Mouse (Mus musculus): ENCODE results near the gene Bbs2. TPM values are rescaled to one million over a fixed set of nuclear protein-coding genes. Genes with fewer than 3 reads are reported as not detected.
"Not testable (repeated sequence)": the region's sequence is repeated elsewhere in the genome, so short reads cannot be mapped to it uniquely, and the experiment has no call there.

Bbs2 gene
- 10 to 100 TPM; 13.0 to 17.4 TPM for total RNA-seq (2021)
- long read RNA-seq, experiment 1, transcript Bbs2-201 (17 exons, 3,064 nt): major isoform, 5 of 9 reads
- long read RNA-seq, experiment 1, partial matches to known transcripts: 2 of 9 reads
- long read RNA-seq, experiment 1, other reads (novel, unspliced or antisense): 2 of 9 reads
- long read RNA-seq, experiment 2, transcript Bbs2-201 (17 exons, 3,064 nt): major isoform, 6 of 6 reads
- long read RNA-seq, experiment 2, partial matches to known transcripts: 0 of 6 reads
- long read RNA-seq, experiment 2, other reads (novel, unspliced or antisense): 0 of 6 reads

DNA sequence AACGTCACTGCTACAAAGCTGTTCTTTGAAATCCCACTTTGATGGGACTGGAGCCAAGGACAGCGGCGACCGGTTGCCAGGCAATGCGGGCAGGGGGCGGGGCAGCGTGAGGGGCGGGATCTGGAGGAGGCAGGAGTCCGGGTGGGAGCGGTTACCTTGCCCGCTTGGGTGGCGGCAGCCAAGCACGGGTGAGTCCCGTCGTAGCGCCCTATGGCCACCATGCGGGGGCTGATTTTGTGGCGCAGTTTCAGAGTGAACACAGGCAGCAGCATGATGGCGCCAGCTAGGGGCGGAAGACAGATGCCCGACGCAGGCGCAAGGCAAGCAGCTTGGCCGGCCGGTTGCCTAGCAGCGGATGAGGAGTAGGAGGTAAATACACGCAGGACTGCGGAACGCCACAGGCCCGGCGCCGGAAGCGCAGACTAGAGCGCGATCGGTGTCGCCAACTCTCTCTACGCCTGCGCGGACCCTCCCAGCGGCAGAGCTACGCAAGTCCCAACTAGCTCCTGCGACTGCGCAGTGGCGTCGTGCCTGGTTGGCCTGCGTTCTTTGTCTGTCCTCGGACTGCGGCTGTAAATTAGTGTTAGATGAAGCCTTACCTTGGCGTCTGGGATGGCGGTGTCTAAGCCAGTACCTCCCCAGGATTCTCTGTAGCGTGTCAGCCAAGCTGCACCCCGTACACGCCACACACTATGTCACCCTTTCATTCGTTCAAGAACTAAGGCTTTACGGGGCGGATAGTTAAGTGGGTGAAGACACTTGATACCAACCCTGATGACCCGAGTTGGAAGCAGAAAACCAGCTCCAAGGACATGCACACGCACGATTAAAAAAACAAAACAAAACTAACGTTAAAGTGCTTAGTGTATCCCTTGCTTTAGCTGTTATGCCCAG is at the start of gene Bbs2:
Gene Bbs2 (minus strand): TSS at position 848 of the 894 bp plus-strand sequence.
- DNase-seq: peak; percentile 99

DNA sequence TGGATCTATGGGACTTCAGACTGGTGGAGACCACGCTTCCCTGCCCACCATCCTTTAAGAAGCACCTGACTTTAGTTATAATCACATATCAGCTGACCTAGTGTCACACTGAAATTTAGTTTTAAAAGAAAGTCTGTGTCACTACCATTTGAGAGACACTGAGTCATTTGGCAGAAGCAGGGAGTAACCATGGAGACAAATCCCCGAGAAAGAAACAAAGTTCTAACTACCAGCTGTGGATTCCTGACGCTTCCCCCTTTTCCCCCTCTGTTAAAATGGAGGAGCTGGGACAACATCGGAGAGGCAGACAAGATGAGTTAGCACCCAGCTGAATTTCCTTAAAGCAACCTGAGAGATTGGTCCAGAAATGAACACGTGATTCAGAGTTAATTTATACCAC is 49.5 kb upstream of the Bbs2 start:
- DNase-seq: no peak

DNA sequence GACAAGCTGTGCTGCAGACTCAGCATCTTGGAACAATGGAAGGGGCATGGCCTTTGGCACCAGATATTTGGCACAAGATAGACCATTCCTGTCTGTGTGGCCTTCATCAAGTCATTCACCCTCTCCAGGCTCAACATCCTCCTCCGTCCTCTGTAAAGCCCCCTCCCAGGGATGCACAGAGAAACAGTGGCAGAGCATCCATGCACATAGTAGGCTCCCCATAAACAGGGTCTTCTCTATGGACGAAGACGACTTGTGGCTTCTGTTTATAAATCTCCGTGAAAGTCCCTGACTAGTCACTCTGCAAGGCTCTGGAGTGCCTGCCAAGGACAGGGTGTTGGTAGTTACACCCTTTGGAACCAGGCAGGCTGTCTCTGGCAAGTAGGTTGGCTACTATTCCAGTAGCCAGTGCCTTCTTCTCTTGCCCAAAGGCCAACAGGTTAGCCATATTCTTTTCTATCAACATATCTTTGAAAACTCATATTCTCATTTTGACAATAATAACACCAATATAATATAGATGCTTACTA is 41.6 kb upstream of the Bbs2 start:
- DNase-seq: no peak

DNA sequence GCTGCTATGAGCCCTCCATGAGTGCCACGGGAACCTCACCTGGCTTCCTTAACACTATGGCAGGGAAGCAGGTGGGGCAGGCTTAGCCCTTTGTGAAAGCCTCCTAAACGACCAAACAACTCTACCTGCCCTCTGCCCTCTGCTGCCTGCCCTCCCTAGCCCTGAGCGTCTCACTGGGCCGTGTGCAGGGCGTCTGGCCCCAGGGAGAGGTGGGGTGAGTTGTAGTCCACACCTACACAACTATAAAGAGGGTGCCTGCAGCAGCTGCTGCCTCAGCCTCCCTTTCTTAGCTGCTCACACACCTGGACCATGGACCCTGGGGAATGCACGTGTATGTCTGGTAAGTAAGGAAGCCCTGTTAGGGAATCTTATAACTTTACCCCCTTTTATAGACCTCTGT is 38.2 kb upstream of the Bbs2 start, which contains the start of gene Mt4:
Gene Mt4 (plus strand): TSS at position 265 of the 400 bp plus-strand sequence.
- no peak for DNase-seq

DNA sequence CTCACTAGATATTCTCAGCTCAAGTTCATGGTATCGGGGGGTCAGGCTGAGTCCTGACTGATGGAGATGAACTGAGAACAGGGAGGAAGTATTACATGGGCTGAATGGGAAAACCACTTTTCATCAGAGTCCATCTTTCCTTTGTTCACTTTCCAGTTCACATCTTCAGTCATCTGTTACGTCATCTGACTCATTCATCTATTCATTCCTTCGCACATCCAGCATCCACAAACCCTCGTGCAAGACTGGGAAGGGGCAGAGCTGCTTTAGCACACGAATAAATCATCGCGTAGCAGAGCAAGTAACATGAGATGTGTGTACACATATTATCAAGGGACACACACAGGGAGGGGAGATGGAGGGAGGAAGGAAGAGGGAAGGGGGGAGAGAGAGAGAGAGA is 37.5 kb upstream of the Bbs2 start:
- no peak for DNase-seq

DNA sequence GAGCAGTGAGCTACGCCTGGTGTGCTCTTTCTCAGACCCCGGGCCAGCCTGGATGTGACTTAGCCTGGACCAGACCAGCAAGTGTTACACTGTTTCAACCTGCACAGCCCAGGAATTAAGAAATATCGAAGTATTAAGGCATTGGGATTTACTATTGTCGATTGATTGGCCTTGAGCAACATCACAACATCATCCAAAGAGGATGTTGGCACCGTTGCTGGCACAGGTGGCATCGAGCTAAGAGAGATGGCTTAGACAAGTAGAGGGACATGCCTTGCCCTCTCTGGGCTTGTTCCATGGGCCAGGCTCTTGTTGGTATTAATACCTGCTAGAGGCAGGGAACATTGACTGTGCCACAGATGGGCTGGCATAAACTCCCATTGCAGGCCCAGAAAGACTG is 36.8 kb upstream of the Bbs2 start:
- no peak for DNase-seq

DNA sequence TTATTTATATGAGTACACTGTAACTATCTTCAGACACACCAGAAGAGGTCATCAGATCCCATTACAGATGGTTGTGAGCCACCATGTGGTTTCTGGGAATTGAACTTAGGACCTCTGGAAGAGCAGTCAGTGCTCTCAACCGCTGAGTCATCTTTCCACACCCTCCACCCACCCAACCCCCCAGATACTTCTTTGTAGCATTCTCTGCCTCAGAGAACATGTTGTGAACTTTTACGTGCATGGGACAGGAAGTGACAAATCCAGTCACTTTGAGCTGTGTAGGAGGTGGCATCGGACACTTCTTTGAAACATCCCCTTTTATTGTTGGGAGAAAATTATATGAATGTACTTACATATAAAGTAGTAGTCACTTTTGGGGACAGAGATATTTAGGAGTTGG is 35.9 kb upstream of the Bbs2 start:
- not testable (repeated sequence) for DNase-seq

DNA sequence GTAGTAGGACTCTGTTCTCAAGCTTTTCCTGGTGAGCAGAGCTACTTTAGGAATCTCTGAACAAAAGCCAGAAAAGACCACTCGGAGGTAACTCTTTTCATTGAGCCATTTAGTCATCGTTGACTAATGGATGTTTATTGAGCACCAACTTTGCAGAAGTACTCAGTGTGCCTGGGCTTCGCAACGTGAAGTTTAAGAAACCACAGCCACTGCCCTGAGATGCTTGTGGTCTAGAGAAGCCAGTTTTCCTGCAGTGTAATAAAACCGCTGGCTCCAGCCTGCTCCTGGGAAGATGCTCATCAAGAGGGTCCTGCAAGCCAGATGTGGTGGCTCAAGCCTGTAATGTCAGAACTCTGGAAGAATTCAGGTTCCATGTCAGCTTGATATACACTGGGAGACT is 33.4 kb upstream of the Bbs2 start:
- no peak for DNase-seq

DNA sequence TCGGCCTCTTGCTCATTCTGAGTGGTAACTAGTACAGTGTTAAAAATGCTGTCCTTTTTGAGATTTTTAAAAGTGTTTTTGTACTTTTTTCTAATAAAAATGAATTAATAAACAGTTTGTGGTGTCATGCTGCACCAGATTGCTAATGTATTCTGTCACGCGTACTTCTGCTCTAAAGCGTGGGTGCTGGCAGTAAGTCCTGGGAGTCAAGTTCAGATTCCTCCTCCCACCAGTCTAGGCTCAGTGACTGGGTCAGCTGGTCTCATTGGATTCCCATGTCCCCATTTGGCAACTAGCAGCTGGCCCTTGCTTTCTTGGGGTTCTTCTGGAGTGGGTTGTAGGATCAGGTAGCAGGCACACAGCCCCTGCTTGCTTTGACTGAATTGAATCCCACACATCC is 31.4 kb upstream of the Bbs2 start:
- DNase-seq: no peak

DNA sequence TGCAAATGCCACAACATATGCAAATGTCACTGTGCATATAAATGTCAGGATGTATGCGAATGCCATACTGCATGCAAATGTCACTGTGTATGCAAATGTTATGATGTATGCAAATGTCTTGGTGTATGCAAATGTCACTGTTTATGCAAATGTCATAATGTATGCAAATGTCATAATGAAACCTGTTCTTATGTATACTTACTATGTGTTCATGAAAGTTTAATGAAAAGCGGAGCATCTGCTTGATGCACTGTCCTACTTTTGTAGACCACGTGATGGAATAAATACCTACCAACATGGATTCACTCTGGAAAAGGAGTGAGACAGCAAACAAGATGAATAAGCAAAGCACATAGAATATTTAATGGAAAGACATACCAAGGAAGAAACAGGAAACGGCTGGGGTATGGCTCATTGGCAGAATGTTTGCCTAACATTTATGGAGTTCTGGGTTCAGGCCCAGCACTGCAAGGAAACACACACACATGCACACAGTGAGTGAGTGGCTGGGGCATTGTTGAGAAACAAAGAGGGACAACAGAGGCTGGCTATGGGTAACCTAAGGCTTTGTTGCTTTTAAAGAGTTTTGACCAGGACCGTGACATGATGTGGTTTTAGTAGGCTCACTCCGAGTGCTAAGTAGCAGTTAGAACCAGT is 30.5 kb upstream of the Bbs2 start:
- no peak for DNase-seq

DNA sequence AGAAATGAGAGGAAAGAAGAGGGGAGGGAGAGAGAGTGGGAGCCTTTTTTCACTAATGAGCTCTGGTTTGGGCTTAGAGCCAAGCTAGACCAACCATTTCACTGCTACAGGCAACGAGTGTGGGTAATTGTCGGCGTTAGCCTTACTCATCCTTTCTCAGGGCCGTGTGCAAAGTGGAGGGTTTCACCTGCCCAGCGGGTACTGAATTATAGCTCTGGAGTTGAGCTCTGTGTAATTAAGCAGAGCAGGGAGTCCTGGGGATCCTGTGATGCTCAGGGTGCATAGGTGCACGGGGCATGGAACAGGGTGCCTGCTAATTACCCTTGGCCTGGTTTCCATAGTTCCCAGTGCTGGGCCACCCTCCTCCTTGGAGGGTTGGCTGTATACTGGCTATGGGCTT is 29.0 kb upstream of the Bbs2 start:
- no peak for DNase-seq

DNA sequence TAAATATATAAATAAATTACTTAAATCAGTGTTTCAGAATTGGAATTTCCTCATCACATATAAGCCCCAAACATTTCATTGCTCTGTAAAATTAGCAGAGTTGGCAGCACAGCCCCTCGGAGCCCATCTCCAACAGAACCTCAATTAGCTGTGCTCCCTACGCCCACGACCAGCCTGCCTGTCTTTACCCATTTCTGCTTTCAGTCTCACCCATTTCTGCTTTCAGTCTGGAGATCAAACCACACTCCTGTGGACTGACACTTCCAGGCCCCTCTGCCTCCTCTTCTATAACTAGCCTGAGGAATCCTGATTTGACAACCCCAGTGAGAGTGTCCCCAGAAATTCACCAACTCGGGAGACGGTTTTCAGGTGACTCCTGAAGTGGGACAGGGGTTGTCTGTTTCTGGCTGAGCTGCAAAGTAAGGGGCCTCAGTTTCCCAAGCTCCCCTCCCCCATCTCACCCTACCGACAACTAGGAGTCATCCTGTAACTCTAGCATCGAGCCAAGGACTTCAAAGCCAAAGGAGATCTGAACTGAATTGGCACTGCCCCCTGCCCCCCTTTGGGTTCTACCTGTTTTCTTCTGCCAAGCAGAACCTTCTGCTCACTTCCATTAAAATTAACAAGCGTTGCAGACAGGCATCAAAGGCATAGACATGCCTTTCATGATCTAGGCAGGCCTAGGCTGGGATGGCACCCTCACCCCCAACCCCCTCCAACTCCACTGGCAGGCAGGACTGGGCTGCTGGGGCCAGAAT is 24.2 kb upstream of the Bbs2 start:
- no peak for DNase-seq

DNA sequence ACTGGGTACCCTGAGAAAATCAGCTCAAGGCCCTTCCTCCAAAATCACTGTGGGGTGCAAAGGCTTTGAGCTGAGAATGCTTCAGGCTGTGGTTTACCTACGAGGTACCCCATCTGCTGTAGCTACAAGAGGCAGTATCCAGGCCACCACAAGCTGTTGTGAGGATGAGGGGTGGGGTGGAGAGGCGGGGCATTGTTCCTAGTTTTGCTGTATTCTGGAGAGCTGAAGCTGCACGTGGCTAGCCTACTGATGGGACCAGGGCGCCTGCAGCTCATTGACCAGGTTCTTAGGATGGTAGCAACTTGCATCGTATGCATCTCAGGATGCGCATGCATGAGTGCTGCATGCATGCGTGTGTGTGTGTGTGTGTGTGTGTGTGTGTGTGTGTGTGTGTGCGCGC is 22.9 kb upstream of the Bbs2 start:
- no peak for DNase-seq

DNA sequence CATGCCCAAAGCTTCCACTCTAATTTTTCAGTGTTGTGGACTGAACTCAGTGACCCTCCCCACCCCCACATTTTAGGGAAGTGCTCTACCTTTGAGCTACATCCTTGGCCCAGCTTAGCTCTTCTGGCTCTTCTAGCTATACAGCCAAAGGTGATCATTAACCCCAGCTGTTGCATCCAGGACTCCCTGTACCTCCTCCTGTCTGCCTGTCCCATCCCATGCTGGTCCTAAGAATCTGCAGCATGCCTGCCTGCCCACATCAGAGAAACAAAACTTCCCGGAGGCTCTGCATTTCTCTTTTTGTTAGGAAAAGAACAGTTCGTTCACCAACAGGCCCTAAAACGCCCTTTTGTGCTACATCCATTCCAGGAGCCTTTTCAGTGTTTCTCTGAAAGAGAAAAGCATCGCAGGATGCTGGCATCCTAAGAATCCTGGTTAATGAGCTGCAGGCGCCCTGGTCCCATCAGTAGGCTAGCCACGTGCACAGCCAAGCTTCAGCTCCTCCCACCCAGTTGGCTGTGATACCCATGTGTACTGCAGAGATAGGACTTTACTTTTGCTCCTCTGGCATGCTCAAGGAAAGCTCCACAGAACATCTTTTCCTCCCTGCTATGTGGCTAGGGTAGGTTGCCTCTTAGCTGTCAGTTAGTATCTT is 20.2 kb upstream of the Bbs2 start:
- DNase-seq: no peak

DNA sequence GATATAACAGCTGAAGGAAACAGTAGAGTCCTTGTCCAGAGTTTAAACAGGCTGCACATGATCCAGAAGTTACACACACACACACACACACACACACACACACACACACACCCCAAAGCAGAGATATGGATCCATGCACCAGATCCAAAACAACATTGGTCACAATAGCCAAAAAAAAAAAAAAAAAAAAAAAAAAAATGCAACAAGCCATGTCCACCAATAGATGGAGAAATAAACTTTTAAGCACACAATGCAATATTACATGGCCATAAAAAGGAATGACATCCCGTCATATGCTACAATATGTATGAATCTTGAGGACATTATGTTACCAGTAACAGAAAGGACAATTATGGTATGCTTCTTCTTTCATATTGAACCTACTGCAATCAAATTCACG is 15.2 kb upstream of the Bbs2 start:
- DNase-seq: no peak

DNA sequence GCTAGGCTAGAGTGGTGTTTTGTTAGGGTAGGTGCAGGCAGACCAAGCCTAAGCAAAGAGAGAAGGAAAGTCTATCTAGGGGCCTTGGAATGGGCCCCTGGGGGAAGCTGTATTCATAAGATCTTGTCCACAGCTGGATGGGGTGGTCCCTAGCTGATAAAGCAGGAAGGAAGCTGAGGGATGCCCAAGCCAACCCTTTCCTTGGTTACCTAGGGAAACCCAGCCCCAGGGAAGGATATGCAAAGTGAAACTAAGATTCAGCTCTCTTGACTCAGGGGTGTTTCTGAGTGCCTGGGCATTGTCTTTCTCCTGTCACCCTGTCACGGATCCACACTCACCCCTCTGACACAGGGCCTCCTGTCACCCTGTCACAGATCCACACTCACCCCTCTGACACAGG is 14.7 kb upstream of the Bbs2 start:
- no peak for DNase-seq

DNA sequence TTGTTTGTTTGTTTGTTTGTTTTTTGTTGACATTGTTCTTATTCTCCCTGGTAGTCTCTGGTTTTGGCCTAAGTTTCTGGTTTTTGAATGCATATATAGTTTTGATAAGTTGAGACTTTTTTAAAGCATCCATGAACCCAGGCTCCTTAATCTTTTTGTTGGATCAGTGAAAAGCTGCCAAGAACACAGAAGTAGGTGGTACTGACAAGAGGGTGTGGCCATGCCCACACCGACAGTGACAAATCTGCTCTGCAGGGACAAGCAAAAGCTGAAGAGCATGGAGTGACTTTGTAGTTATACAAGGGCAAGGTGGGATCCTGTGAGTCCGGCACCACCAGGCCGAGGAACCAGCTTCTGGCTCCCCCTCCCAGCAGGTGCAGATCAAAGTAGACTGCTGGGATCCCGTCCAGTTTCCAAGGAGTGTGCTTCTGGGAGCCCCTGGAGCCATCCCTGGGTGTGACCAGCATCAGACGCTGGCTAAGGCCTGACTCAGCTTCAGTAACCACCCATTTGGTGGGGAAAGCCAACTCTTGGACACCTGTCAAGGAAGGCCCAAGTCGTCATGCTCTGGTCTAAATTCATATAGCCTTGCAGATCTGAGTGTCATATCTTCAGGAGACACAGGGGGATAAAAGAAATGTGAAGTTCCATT is 11.9 kb upstream of the Bbs2 start:
- no peak for DNase-seq

DNA sequence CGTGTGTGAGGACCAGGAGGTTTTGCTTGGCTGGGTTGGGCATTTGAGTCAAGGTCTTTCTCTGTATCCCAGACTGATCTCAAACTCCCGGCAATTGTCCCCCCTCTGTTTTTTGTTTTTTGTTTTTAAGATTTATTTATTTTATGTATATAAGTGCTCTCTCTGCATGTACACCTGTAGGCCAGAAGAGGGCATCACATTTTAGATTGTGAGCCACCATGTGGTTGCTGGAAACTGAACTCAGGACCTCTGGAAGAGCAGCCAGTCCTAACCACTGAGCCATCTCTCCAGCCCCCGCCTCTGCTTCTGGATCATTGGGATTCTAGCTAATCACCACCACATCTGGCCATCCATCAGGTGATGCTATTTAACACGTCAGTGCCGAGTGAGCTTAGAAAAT is 11.1 kb upstream of the Bbs2 start:
- no peak for DNase-seq

DNA sequence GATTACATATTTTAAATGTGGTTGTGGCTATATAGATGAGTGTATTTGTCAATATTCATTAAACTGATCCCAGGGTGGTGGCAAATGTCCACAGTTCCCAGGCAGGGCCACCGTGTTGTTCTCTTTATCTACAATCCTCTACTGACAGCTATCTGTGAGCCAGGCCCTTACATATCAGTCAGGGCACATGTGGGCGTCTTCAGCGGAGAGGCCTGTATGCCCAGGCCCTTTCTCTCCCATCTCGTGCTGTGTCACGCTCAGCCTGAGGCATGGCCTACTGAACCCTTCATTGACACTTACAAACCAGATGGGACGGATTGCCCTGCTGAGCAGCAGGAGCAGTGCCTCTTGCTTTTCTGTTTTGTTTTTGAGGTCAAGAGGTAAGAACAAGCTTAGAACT is 10.7 kb upstream of the Bbs2 start:
- DNase-seq: no peak

DNA sequence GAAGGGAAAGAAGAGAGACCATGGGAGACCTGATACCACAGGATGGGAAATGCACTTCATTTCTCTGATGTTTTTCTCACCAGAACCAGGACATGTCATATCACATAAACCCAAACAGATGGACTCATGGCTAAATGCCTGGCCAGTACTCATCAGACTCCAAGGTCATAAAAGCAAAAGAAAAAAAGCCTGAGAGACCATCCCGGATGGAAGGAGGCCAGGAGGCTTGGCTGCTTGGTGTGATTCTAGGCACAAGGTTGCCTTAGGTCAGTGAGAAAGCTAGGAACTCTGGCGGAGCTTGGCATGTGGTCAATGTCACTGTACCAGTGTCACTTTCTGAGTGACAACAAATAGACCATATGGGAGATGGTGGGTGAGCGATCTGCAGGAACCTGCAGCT is 9.1 kb upstream of the Bbs2 start:
- peak; percentile 77 for DNase-seq

DNA sequence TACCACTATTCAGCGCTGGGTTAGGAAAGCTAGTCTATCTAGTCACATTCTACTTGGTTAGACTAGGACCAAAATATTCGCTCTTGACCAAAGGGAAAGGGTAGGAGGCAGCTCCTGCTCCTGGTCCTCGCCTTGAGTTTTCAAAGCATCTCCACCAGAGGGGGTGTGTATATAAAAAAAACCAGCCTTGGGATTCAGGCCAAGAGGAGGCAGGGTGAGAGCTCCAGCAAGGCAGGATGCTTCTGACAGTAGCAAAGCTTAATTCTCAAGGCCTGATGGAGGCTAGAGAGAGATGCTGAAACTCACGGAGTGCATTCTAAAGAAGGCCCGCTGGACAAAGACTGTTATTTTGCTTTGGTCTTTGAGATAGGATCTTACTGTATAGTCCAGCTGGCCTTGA is 5.4 kb upstream of the Bbs2 start:
- DNase-seq: peak; percentile 61

All from adrenal gland, postnatal 10 days (tissue).